Mouse (Mus musculus) thymus, adult 2 months (tissue): Measurements from ENCODE around the gene Bag3.

ENCODE experiments used
- CTCF ChIP-seq: fragments of 200-500 bp; IDR thresholded peaks from 2 replicates; pipeline ENCODE4 v1.5.1; 2012; ENCODE audit warnings: mild to moderate bottlenecking, control low read depth, low read length, moderate library complexity, borderline replicate concordance; ENCODE audit not compliant: control insufficient read depth, poor library complexity, insufficient read depth; ENCODE audit errors: extremely low read depth
- POLR2A ChIP-seq: fragments of 200-500 bp; IDR thresholded peaks from 2 replicates; pipeline ENCODE4 v1.6.1; 2012; ENCODE audit warnings: mild to moderate bottlenecking, low read length, control low read depth, moderate library complexity; ENCODE audit not compliant: control insufficient read depth, poor library complexity, insufficient read depth; ENCODE audit errors: extremely low read depth

DNA sequence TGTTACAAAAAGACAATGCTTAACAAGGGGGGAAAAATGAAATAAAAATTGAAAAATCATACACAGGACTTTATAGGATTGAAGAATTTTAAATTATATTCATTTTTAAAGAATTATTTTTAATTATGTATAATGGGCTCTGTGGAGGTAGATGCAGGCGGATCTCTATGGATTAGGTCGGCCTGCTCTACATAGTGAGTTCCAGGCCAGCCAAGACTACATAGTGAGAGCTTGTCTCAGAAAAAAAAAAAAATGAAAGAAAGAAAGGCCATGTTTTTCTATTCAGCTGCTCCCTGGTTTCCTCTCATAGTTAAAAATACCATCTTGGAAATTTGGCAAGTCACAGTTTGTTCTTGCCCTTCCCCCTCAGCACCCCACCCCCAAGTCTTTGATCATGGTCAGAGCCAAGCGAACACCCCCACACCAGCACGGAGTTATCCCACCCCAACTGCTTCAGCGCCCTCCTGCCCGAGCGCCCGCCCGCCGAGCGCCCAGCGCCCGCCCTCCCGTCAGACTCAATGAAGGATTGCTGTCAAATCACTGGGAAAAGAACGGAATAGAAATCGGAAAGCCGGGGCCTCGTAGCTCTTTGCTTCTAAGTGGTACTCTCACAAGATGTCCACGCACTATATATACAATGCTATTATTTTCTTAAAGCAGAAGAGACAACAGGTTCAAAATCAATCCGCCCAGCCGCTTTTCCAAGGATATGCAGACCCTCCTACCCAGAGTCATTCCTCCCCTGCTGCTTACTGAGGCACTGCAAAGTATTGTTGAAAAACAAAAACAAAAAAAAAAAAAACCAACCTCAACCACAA, 68.9 kb downstream of the Bag3 start:
- TF ChIP-seq POLR2A (no peak), CTCF (no peak)
